Mouse (Mus musculus) gastrocnemius, adult 2 months (tissue): ENCODE measurements around the gene Tctn3. TPM values are rescaled to one million over a fixed set of nuclear protein-coding genes. Genes with fewer than 3 reads are reported as not detected.
"Not testable (repeated sequence)": the region's sequence is repeated elsewhere in the genome, so short reads cannot be mapped to it uniquely, and the experiment has no call there.

Experiments
- DNase-seq: peaks from one replicate; pipeline ENCODE4 v3.0.0; 2022
- H3K27ac ChIP-seq: fragments of 200-600 bp; 2 replicates; pipeline ENCODE4 v1.8.1; 2022; ENCODE audit warnings: mild to moderate bottlenecking
- H3K4me3 ChIP-seq: fragments of 200-600 bp; 2 replicates; pipeline ENCODE4 v1.8.1; 2022; ENCODE audit warnings: mild to moderate bottlenecking, moderate library complexity
- CTCF ChIP-seq: fragments of 200-600 bp; IDR thresholded peaks from 2 replicates; pipeline ENCODE4 v1.8.1; 2022; ENCODE audit warnings: antibody characterized with exemption, mild to moderate bottlenecking, moderate library complexity
- intact Hi-C: fragments of 180-260 bp; cut with DNase I; formaldehyde crosslinking; loops from one replicate; pipeline ENCODE4 v1.15.1; 2025
- total RNA-seq, 2 experiments: library from RNA; stranded (reverse); gene quantifications; 2 replicates each; pipeline ENCODE4 v1.2.3; 2021

The Tctn3 gene
- total RNA-seq, 2 experiments from 2014 or later: 2.6 to 2.8 TPM

GRCm38 (mm10) chr19:40607676-40608075 is 4.4 kb downstream of the Tctn3 start:
- H3K4me3 ChIP-seq: no peak overlapping the region
- H3K27ac ChIP-seq: no peak overlapping the region
- no peak for DNase-seq
- TF ChIP-seq CTCF: no peak
- intact Hi-C loops: no loop called here

- no peak for TF ChIP-seq CTCF
These were observed 6.8 kb downstream of the Tctn3 start for GRCm38 (mm10) chr19:40605189-40605588.

GRCm38 (mm10) chr19:40601870-40602269 is 10.2 kb downstream of the Tctn3 start:
- no peak overlapping the region for H3K27ac ChIP-seq
- no peak for DNase-seq
- TF ChIP-seq CTCF: no peak
- intact Hi-C loops: no loop called here
- no peak overlapping the region for H3K4me3 ChIP-seq

More at GRCm38 (mm10) chr19:40605189-40605588, 6.8 kb downstream of the Tctn3 start:
- H3K4me3 ChIP-seq: no peak overlapping the region
- H3K27ac ChIP-seq: no peak overlapping the region
- no peak for DNase-seq
- intact Hi-C loops: no loop called here

GRCm38 (mm10) chr19:40600846-40601245 is 11.2 kb downstream of the Tctn3 start:
- H3K27ac ChIP-seq, H3K4me3 ChIP-seq, intact Hi-C loops, DNase-seq: not testable (repeated sequence)

GRCm38 (mm10) chr19:40595831-40596230 is 16.2 kb downstream of the Tctn3 start:
- DNase-seq: peak; percentile 26
- no peak for TF ChIP-seq CTCF
- Histone ChIP-seq H3K4me3 (no peak overlapping the region), H3K27ac (no peak overlapping the region)
- intact Hi-C loops: no loop called here

GRCm38 (mm10) chr19:40595231-40595630 is 16.8 kb downstream of the Tctn3 start:
- no peak for TF ChIP-seq CTCF
- intact Hi-C loops: no loop called here
- no peak overlapping the region for H3K4me3 ChIP-seq
- H3K27ac ChIP-seq: no peak overlapping the region
- DNase-seq: no peak

GRCm38 (mm10) chr19:40589530-40589880 is 22.5 kb downstream of the Tctn3 start:
- intact Hi-C loops: no loop called here
- Histone ChIP-seq H3K4me3 (peak overlapping the region; percentile 77), H3K27ac (peak overlapping the region; percentile 53)
- no peak for DNase-seq
- TF ChIP-seq CTCF: no peak

GRCm38 (mm10) chr19:40588847-40589529 is 23.0 kb downstream of the Tctn3 start:
- Histone ChIP-seq H3K27ac (peak overlapping the region; percentile 82), H3K4me3 (peak overlapping the region; percentile 77)
- intact Hi-C loops: no loop called here
- TF ChIP-seq CTCF: peak; percentile 81
- DNase-seq: peak; percentile 90

GRCm38 (mm10) chr19:40588293-40588654 is 23.8 kb downstream of the Tctn3 start, which contains the start of gene Aldh18a1:
Aldh18a1 (minus strand) TSS chr19:40588463.
- intact Hi-C loops: no loop called here
- peak; percentile 93 for DNase-seq

GRCm38 (mm10) chr19:40587491-40588292 is 24.3 kb downstream of the Tctn3 start:
- intact Hi-C loops: no loop called here
- H3K27ac ChIP-seq: peak overlapping the region; percentile 82
- TF ChIP-seq CTCF: no peak
- DNase-seq: no peak
- peak overlapping the region; percentile 77 for H3K4me3 ChIP-seq

More at GRCm38 (mm10) chr19:40588293-40588654, 23.8 kb downstream of the Tctn3 start, which contains the start of gene Aldh18a1:
- Histone ChIP-seq H3K27ac (peak within 1 kb of the TSS; percentile 82), H3K4me3 (peak within 1 kb of the TSS; percentile 77)
- TF ChIP-seq CTCF: no peak

- H3K27ac ChIP-seq: no peak overlapping the region
- intact Hi-C loops: no loop called here
- no peak for TF ChIP-seq CTCF
- peak overlapping the region; percentile 77; the same call in 1 of the 2 replicates for H3K4me3 ChIP-seq
- no peak for DNase-seq
These were observed 25.1 kb downstream of the Tctn3 start for GRCm38 (mm10) chr19:40586908-40587307.

- no peak overlapping the region for H3K27ac ChIP-seq
- intact Hi-C loops: no loop called here
These were observed 30.4 kb downstream of the Tctn3 start for GRCm38 (mm10) chr19:40581662-40582061.

GRCm38 (mm10) chr19:40580902-40581301 is 31.1 kb downstream of the Tctn3 start:
- Histone ChIP-seq H3K27ac (no peak overlapping the region), H3K4me3 (no peak overlapping the region)
- no peak for DNase-seq
- no peak for TF ChIP-seq CTCF
- intact Hi-C loops: no loop called here

More at GRCm38 (mm10) chr19:40581662-40582061, 30.4 kb downstream of the Tctn3 start:
- DNase-seq: no peak
- no peak for TF ChIP-seq CTCF
- H3K4me3 ChIP-seq: no peak overlapping the region
